Mouse (Mus musculus) kidney, adult 2 months (tissue): ENCODE data around the gene Creld2. TPM values are rescaled to one million over a fixed set of nuclear protein-coding genes. Genes with fewer than 3 reads are reported as not detected.

Source experiments
- DNase-seq: peaks from one replicate; pipeline ENCODE4 v3.0.0; 2021
- H3K27ac ChIP-seq: fragments of 200-500 bp; 2 replicates; pipeline ENCODE4 v1.5.1; 2012; ENCODE audit warnings: low read depth, low read length, control low read depth, inconsistent platforms; ENCODE audit not compliant: insufficient read depth
- H3K27me3 ChIP-seq: fragments of 200-500 bp; replicated peaks from 2 replicates; pipeline ENCODE4 v1.6.1; 2012; ENCODE audit warnings: mild to moderate bottlenecking, moderate library complexity, low read length, inconsistent platforms; ENCODE audit not compliant: control insufficient read depth, insufficient read depth
- H3K36me3 ChIP-seq: fragments of 200-500 bp; 2 replicates; pipeline ENCODE4 v1.6.1; 2012; ENCODE audit warnings: mild to moderate bottlenecking, moderate library complexity, low read length, inconsistent platforms; ENCODE audit not compliant: control insufficient read depth, insufficient read depth
- H3K4me1 ChIP-seq: fragments of 200-500 bp; 2 replicates; pipeline ENCODE4 v1.6.1; 2011; ENCODE audit warnings: low read length; ENCODE audit not compliant: control insufficient read depth, insufficient read depth
- H3K4me3 ChIP-seq: fragments of 200-500 bp; 2 replicates; pipeline ENCODE4 v1.5.1; 2011; ENCODE audit warnings: mild to moderate bottlenecking, low read depth, low read length, control low read depth; ENCODE audit not compliant: insufficient read depth
- CTCF ChIP-seq: fragments of 200-500 bp; conservative IDR thresholded peaks from 2 replicates; pipeline ENCODE4 v1.5.1; 2011; ENCODE audit warnings: low read depth, mild to moderate bottlenecking, control low read depth, low read length, moderate library complexity, mixed read lengths; ENCODE audit not compliant: insufficient read depth, insufficient read length
- POLR2A ChIP-seq: fragments of 200-500 bp; IDR thresholded peaks from one replicate; pipeline ENCODE4 v1.6.1; 2011; ENCODE audit warnings: low read depth, low read length, control low read depth
- WGBS: fragments of 180-500 bp; shearing (Covaris S2); methylation state at CpG from one replicate; pipeline ENCODE4 v1.1.7; 2018; 5-methylcytosine and 5-hydroxymethylcytosine counted together
- polyA plus RNA-seq: library from polyadenylated mRNA; depleted of rRNA; stranded (reverse); fragments of >200 nt; gene quantifications from 2 replicates; pipeline ENCODE4 v1.2.3, GENCODE M21; 2012

Gene Creld2
- polyA plus RNA-seq, 1 experiment: 30.4 TPM

DNA sequence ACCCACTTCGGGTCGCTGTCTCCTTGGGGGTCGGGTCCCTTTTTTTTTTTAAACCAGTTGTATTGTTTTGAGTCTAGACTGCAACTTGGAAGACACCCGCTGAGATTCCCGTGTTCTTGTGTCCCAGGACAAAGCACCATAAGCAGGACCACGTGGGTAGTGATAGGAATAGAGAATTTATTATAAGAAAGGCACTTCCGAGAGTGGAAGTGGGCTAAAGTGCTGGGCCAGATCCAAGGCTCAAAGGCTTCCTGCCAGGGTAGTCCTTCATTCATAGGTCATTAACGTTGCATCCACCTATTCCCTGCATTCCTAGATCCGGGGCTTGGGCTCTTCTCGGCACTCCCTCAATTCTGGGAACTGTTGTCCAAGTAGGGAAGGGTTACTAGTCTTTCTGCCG is 18.5 kb downstream of the Creld2 start:
- peak; percentile 85 for DNase-seq
- WGBS: 5% methylated on average over 11 of the region's 11 CpGs
- peak overlapping the region; percentile 4; the same call in 1 of the 2 replicates for H3K27ac ChIP-seq

DNA sequence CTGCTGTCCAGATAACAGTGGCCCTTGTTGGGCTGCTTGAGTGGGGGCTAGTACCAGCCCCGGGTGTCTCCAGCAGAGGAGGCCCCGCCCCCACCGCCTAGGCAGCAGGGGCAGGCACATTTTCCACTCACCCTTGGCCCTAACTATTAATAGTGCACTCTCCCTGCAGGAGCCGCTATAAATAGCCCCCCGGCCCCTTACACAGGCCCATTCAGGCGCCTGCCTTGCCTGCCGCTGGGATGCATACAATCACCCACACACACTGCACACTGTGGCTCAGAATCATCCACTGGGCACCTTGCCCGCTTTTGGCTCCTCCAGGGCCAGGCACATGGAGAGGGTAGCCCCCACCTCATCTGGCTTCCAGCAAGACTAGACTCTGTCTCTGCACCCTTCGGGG is 19.8 kb downstream of the Creld2 start:
- Histone ChIP-seq H3K27me3 (no peaks in the 10 kb centered on the region), H3K27ac (peak overlapping the region; percentile 97), H3K4me3 (no peak overlapping the region; the same call in 1 of the 2 replicates), H3K36me3 (no peaks in the 10 kb centered on the region), H3K4me1 (peaks cover 16% of the 10 kb centered on the region)
- TF ChIP-seq POLR2A (no peak), CTCF (no peak)
- peak; percentile 88 for DNase-seq
- 34% methylated on average over 9 of the region's 9 CpGs for WGBS

More for the DNA sequence above, 18.5 kb downstream of the Creld2 start:
- TF ChIP-seq CTCF (no peak), POLR2A (no peak)
- H3K36me3 ChIP-seq: no peaks in the 10 kb centered on the region
- H3K27me3 ChIP-seq: no peaks in the 10 kb centered on the region
- H3K4me3 ChIP-seq: peak overlapping the region; percentile 29
- H3K4me1 ChIP-seq: peaks cover 16% of the 10 kb centered on the region

DNA sequence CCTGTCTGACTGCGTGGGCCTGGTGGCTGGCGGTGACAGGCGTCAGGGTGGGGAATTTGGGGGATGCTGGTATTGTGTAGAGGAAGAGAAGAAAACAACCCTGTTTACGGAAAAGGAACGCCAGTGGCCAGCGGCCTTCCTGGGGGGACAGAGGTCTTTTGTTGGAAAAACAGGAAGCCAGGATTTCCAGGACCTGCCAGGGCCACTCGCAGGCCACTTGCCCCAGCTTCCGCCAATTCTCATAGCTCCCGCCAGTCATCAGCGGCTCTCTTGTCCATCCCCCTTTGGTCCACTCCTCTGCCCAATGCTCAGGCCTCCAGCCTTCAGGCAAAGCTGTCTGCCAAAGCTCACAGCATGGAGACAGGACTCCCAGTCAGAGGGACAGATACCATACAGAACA is 20.7 kb downstream of the Creld2 start:
- H3K36me3 ChIP-seq: no peaks in the 10 kb centered on the region
- WGBS: 69% methylated on average over 10 of the region's 10 CpGs
- TF ChIP-seq POLR2A: no peak
- H3K27ac ChIP-seq: peak overlapping the region; percentile 97
- H3K4me3 ChIP-seq: no peak overlapping the region
- DNase-seq: peak; percentile 89
- peaks cover 16% of the 10 kb centered on the region for H3K4me1 ChIP-seq
- no peaks in the 10 kb centered on the region for H3K27me3 ChIP-seq

DNA sequence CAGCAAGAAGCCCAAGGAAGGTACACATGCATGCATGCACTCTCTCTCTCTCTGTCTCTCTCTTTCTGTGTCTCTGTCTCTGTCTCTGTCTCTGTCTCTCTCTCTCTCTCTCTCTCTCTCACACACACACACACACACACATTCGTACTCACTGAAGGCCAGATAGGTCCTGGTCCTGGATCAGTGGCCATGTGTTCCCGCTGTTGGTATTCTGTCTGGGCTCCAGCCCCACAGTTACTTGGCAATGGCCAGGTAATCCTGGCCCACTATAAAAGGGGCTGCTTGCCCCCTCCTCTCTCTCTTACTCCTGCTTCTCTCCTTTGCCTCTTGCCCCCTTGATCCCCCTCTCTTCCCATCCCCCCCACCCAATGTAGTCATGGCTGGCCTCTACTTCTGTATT is 21.7 kb downstream of the Creld2 start:
- no peaks in the 10 kb centered on the region for H3K36me3 ChIP-seq
- TF ChIP-seq POLR2A: no peak
- TF ChIP-seq CTCF: no peak
- peaks cover 15% of the 10 kb centered on the region for H3K4me1 ChIP-seq
- H3K27me3 ChIP-seq: no peaks in the 10 kb centered on the region
- H3K27ac ChIP-seq: no peak overlapping the region
- 87% methylated on average over 2 of the region's 2 CpGs for WGBS
- no peak for DNase-seq
- H3K4me3 ChIP-seq: no peak overlapping the region

DNA sequence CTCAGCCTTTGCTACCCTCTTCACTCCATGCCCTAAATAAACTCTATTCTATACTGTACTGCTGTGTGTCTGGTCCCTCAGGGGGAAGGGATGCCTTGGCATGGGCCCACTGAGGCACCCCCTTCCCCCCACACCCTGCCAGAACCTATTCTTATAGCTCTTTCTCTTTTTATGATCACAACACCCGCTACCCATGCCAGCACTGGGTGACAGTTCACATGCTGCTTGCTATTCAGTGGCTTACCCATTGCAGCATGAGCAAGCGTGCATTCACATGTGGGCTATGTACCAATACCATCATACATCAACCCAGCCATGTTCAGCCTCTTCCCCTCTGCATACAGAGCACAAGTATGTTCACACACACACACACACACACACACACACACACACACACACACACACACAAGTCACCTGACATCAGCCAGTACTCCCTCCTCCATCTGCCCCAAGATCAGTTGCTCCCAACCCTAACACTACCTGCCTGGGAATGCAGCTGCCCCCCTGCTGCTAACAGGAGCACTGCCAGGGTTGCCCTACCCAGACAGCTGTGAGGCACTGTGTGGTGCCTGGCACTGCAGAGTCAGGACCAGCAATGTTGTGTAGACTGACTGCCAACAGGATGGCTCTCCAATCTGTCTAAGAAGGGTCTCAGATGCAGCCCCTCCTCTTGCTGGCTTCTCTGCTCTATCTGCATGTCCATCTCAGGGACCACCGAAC is 22.3 kb downstream of the Creld2 start:
- no peak overlapping the region for H3K27ac ChIP-seq

DNA sequence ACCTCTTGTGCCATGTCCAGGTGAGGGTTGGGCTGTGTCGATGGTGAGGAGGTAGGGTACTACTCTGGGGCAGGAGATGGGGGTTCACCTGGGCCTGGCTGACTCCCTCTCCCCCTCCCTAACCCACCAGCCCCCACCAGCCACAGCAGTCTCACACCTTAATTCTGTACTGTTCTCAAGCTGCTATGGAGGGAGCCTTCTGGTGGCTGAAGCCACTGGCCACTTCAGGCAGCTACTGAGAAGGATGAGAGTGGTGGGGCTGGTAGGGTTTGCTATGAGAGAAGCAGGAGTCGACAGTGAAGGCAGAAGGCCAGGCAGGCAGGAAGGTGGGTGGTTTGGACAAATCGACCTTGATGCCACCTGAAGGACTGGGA is 22.8 kb downstream of the Creld2 start:
- no peaks in the 10 kb centered on the region for H3K36me3 ChIP-seq
- no peak for TF ChIP-seq POLR2A
- no peak for TF ChIP-seq CTCF
- 72% methylated on average over 3 of the region's 3 CpGs for WGBS
- no peak for DNase-seq
- peaks cover 10% of the 10 kb centered on the region for H3K4me1 ChIP-seq
- H3K27me3 ChIP-seq: no peaks in the 10 kb centered on the region
- no peak overlapping the region for H3K4me3 ChIP-seq
- no peak overlapping the region for H3K27ac ChIP-seq

More for the DNA sequence above, 22.3 kb downstream of the Creld2 start:
- TF ChIP-seq POLR2A (no peak), CTCF (no peak)
- Histone ChIP-seq H3K27me3 (no peaks in the 10 kb centered on the region), H3K4me1 (peaks cover 10% of the 10 kb centered on the region), H3K4me3 (no peak overlapping the region), H3K36me3 (no peaks in the 10 kb centered on the region)
- 100% methylated on average over 3 of the region's 3 CpGs for WGBS
- no peak for DNase-seq

DNA sequence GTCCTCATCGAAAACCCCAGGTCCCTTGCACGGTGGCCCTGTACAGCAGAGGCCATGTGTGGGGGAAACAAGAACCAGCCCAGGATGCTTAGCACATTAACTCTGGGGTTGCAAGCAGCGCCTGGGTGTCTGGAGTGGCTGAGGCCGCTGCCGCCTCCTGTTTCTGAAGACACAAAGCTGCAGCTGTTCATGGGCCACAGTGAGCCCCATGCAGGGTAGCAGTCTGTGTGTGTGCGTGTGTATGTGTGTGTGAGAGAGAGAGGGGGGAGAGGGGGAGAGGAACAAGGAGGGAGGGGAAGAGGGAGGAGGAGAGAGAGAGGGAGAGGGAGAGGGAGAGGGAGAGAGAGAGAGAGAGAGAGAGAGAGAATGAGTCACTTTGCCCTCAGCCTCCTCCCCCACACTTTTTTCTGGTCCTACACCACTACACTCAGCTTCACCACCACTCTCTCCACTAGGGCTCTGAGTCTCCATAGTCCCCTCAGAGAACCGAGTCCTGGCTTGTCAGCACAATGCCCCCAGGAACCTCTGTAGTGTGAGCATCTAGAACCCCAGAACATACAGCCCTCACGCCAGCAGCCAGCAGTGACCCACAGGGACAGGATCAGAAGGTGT is 24.1 kb downstream of the Creld2 start:
- Histone ChIP-seq H3K4me3 (no peak overlapping the region), H3K36me3 (no peaks in the 10 kb centered on the region), H3K27ac (no peak overlapping the region), H3K27me3 (no peaks in the 10 kb centered on the region), H3K4me1 (peaks cover 10% of the 10 kb centered on the region)
- no peak for DNase-seq
- TF ChIP-seq CTCF (no peak), POLR2A (no peak)
- 64% methylated on average over 8 of the region's 8 CpGs for WGBS
